Mouse (Mus musculus) myocyte (in vitro differentiated cells): ENCODE measurements around the gene Shq1. TPM values are rescaled to one million over a fixed set of nuclear protein-coding genes. Genes with fewer than 3 reads are reported as not detected.

Experiments
- H3K27me3 ChIP-seq: one replicate; pipeline ENCODE4 v1.6.1; 2011; ENCODE audit not compliant: control insufficient read depth, insufficient read depth, insufficient read length
- H3K36me3 ChIP-seq: one replicate; pipeline ENCODE4 v1.6.1; 2011; ENCODE audit not compliant: control insufficient read depth, insufficient read depth
- H3K4me2 ChIP-seq: one replicate; pipeline ENCODE4 v1.6.1; 2011; ENCODE audit warnings: low read depth, control low read depth
- H3K4me3 ChIP-seq: one replicate; pipeline ENCODE4 v1.5.1; 2011; ENCODE audit warnings: mild to moderate bottlenecking, control low read depth, moderate library complexity
- H3K79me2 ChIP-seq: one replicate; pipeline ENCODE4 v1.6.1; 2011; ENCODE audit not compliant: control insufficient read depth, insufficient read depth
- H3ac ChIP-seq: one replicate; pipeline ENCODE4 v1.6.1; 2011; ENCODE audit not compliant: control insufficient read depth, insufficient read length
- CEBPB ChIP-seq: IDR thresholded peaks from 2 replicates; pipeline ENCODE4 v1.6.1; 2011; ENCODE audit warnings: mild to moderate bottlenecking, moderate library complexity; ENCODE audit not compliant: poor library complexity, insufficient read depth, severe bottlenecking
- E2F4 ChIP-seq: IDR thresholded peaks from one replicate; pipeline ENCODE4 v1.6.1; 2011; ENCODE audit warnings: mild to moderate bottlenecking, control low read depth, moderate library complexity; ENCODE audit not compliant: insufficient read depth
- MAX ChIP-seq: IDR thresholded peaks from one replicate; pipeline ENCODE4 v1.6.1; 2011; ENCODE audit warnings: low read depth, mild to moderate bottlenecking, control low read depth
- MYOD1 ChIP-seq, 3 experiments: IDR thresholded peaks; one replicate each; pipeline ENCODE4 v1.6.1; 2011; ENCODE audit warnings: control low read depth in 2 of 3, low read depth in 2 of 3, mild to moderate bottlenecking in 2 of 3, moderate library complexity in 1 of 3; ENCODE audit not compliant: insufficient read length in 2 of 3, control insufficient read depth in 1 of 3
- MYOG ChIP-seq, 3 experiments: IDR thresholded peaks; one replicate each; pipeline ENCODE4 v1.6.1; 2011; ENCODE audit warnings: control low read depth in 2 of 3, low read depth in 2 of 3, mild to moderate bottlenecking in 2 of 3; ENCODE audit not compliant: insufficient read length in 2 of 3, control insufficient read depth in 1 of 3, insufficient read depth in 1 of 3
- POLR2A ChIP-seq: IDR thresholded peaks from one replicate; pipeline ENCODE4 v1.6.1; 2011; ENCODE audit warnings: low read depth, mild to moderate bottlenecking, control low read depth, moderate library complexity; ENCODE audit not compliant: insufficient read length
- POLR2AphosphoS2 ChIP-seq: IDR thresholded peaks from one replicate; pipeline ENCODE4 v1.6.1; 2011; ENCODE audit warnings: low read depth, control low read depth; ENCODE audit not compliant: insufficient read length
- REST ChIP-seq: IDR thresholded peaks from one replicate; pipeline ENCODE4 v1.6.1; 2011; ENCODE audit warnings: mild to moderate bottlenecking, control low read depth, moderate library complexity; ENCODE audit not compliant: insufficient read depth, insufficient read length
- SRF ChIP-seq: IDR thresholded peaks from one replicate; pipeline ENCODE4 v1.6.1; 2011; ENCODE audit warnings: low read depth; ENCODE audit not compliant: control insufficient read depth, insufficient read length
- TCF12 ChIP-seq: IDR thresholded peaks from one replicate; pipeline ENCODE4 v1.6.1; 2011; ENCODE audit warnings: mild to moderate bottlenecking, control low read depth; ENCODE audit not compliant: poor library complexity, insufficient read depth, severe bottlenecking
- TCF3 ChIP-seq: IDR thresholded peaks from one replicate; pipeline ENCODE4 v1.6.1; 2011; ENCODE audit warnings: low read depth, control low read depth; ENCODE audit not compliant: insufficient read length
- USF1 ChIP-seq: IDR thresholded peaks from one replicate; pipeline ENCODE4 v1.6.1; 2011; ENCODE audit warnings: low read depth, mild to moderate bottlenecking, control low read depth, moderate library complexity
- polyA plus RNA-seq: library from polyadenylated mRNA; unstranded; fragments of >200 nt; fragmentation: generic; extraction: Trizol; gene quantifications from one replicate; pipeline ENCODE4 v1.2.1, GENCODE M21; 2012; ENCODE audit warnings: missing spikeins

The Shq1 gene
- polyA plus RNA-seq, 1 experiment: 6.6 TPM

- Histone ChIP-seq H3ac (no peak overlapping the region), H3K79me2 (no peaks in the 10 kb centered on the region), H3K4me3 (no peak overlapping the region), H3K4me2 (no peak overlapping the region), H3K36me3 (peaks cover 6% of the 10 kb centered on the region), H3K27me3 (no peaks in the 10 kb centered on the region)
- TF ChIP-seq REST: no peak
- no peak for TF ChIP-seq MYOG (IDR thresholded peaks at IDR 0.05; ENCODE audit: control insufficient read depth in 1 of 3, insufficient read depth in 1 of 3, insufficient read length in 2 of 3, low read depth in 2 of 3)
- no peak for TF ChIP-seq SRF
- TF ChIP-seq CEBPB: no peak
- no peak for TF ChIP-seq MAX
- TF ChIP-seq MYOD1 (IDR thresholded peaks at IDR 0.05; ENCODE audit: control insufficient read depth in 1 of 3, insufficient read length in 2 of 3, low read depth in 2 of 3): no peak
- no peak for TF ChIP-seq POLR2A
- no peak for TF ChIP-seq E2F4
- no peak for TF ChIP-seq POLR2AphosphoS2
- TF ChIP-seq TCF3: no peak
- TF ChIP-seq TCF12: no peak
- TF ChIP-seq USF1: no peak
Observed at GRCm38 (mm10) chr6:100662224-100662623, 8.7 kb downstream of the Shq1 start.

GRCm38 (mm10) chr6:100660395-100660794 lies 10.6 kb downstream of the Shq1 start:
- Histone ChIP-seq H3K36me3 (peaks cover 6% of the 10 kb centered on the region), H3K4me2 (no peak overlapping the region), H3K27me3 (no peaks in the 10 kb centered on the region), H3ac (no peak overlapping the region), H3K4me3 (no peak overlapping the region), H3K79me2 (no peaks in the 10 kb centered on the region)
- no peak for TF ChIP-seq CEBPB
- no peak for TF ChIP-seq POLR2A
- TF ChIP-seq MYOD1 (IDR thresholded peaks at IDR 0.05; ENCODE audit: control insufficient read depth in 1 of 3, insufficient read length in 2 of 3, low read depth in 2 of 3): no peak
- TF ChIP-seq REST: no peak
- TF ChIP-seq E2F4: no peak
- no peak for TF ChIP-seq TCF12
- no peak for TF ChIP-seq SRF
- no peak for TF ChIP-seq USF1
- TF ChIP-seq POLR2AphosphoS2: no peak
- TF ChIP-seq MYOG (IDR thresholded peaks at IDR 0.05; ENCODE audit: control insufficient read depth in 1 of 3, insufficient read depth in 1 of 3, insufficient read length in 2 of 3, low read depth in 2 of 3): no peak
- TF ChIP-seq MAX: no peak

- Histone ChIP-seq H3K79me2 (no peaks in the 10 kb centered on the region), H3ac (no peak overlapping the region), H3K27me3 (no peaks in the 10 kb centered on the region), H3K36me3 (no peaks in the 10 kb centered on the region), H3K4me3 (no peak overlapping the region), H3K4me2 (no peak overlapping the region)
- no peak for TF ChIP-seq MYOG (IDR thresholded peaks at IDR 0.05; ENCODE audit: control insufficient read depth in 1 of 3, insufficient read depth in 1 of 3, insufficient read length in 2 of 3, low read depth in 2 of 3)
- TF ChIP-seq TCF3: no peak
- TF ChIP-seq POLR2A: no peak
- TF ChIP-seq SRF: no peak
- no peak for TF ChIP-seq MAX
- TF ChIP-seq USF1: no peak
- no peak for TF ChIP-seq CEBPB
- TF ChIP-seq POLR2AphosphoS2: no peak
- no peak for TF ChIP-seq TCF12
- no peak for TF ChIP-seq REST
- TF ChIP-seq E2F4: no peak
- no peak for TF ChIP-seq MYOD1 (IDR thresholded peaks at IDR 0.05; ENCODE audit: control insufficient read depth in 1 of 3, insufficient read length in 2 of 3, low read depth in 2 of 3)
Observed at GRCm38 (mm10) chr6:100652535-100652934, 18.4 kb downstream of the Shq1 start.

- Histone ChIP-seq H3K4me2 (no peak overlapping the region), H3K4me3 (no peak overlapping the region), H3K27me3 (no peaks in the 10 kb centered on the region), H3ac (no peak overlapping the region), H3K36me3 (peaks cover 4% of the 10 kb centered on the region), H3K79me2 (no peaks in the 10 kb centered on the region)
- no peak for TF ChIP-seq TCF3
- no peak for TF ChIP-seq POLR2AphosphoS2
- no peak for TF ChIP-seq POLR2A
- TF ChIP-seq TCF12: no peak
- TF ChIP-seq MAX: no peak
- no peak for TF ChIP-seq MYOD1 (IDR thresholded peaks at IDR 0.05; ENCODE audit: control insufficient read depth in 1 of 3, insufficient read length in 2 of 3, low read depth in 2 of 3)
- TF ChIP-seq SRF: no peak
- no peak for TF ChIP-seq E2F4
Observed at GRCm38 (mm10) chr6:100647196-100647595, 23.8 kb downstream of the Shq1 start.

GRCm38 (mm10) chr6:100645469-100646201 lies 25.3 kb downstream of the Shq1 start:
- Histone ChIP-seq H3K4me2 (no peak overlapping the region), H3K79me2 (no peaks in the 10 kb centered on the region), H3K36me3 (peaks cover 4% of the 10 kb centered on the region), H3ac (no peak overlapping the region), H3K4me3 (no peak overlapping the region), H3K27me3 (no peaks in the 10 kb centered on the region)
- TF ChIP-seq MAX (no peak), CEBPB (no peak), TCF12 (no peak), SRF (no peak), E2F4 (no peak), USF1 (no peak), POLR2AphosphoS2 (no peak), MYOG (IDR thresholded peaks at IDR 0.05; ENCODE audit: control insufficient read depth in 1 of 3, insufficient read depth in 1 of 3, insufficient read length in 2 of 3, low read depth in 2 of 3) (no peak), TCF3 (no peak), MYOD1 (IDR thresholded peaks at IDR 0.05; ENCODE audit: control insufficient read depth in 1 of 3, insufficient read length in 2 of 3, low read depth in 2 of 3) (no peak), REST (no peak), POLR2A (no peak)
